Mouse (Mus musculus): Measurements from ENCODE around the gene Hectd3.

GRCm38 (mm10) chr4:117019206-117020134, 24.4 kb downstream of the Hectd3 start, which contains the start of gene Eif2b3:
- no peak for TF ChIP-seq CTCF (conservative IDR thresholded peaks at IDR 0.05 in 1 of 2, IDR thresholded peaks at IDR 0.05 in 1 of 2; ENCODE audit: low read depth in 2 of 2, low read length in 2 of 2)
- TF ChIP-seq RCOR1 (conservative IDR thresholded peaks at IDR 0.05; ENCODE audit: low read depth, low read length) = no peak
- TF ChIP-seq USF2 (conservative IDR thresholded peaks at IDR 0.05; ENCODE audit: low read depth, low read length) = no peak
- TF ChIP-seq ZC3H11A (IDR thresholded peaks at IDR 0.05; ENCODE audit: low read depth, low read length) = no peak
- TF ChIP-seq EP300 (IDR thresholded peaks at IDR 0.05; ENCODE audit: low read length) = no peak

Measured in CH12.LX (cell line).